Mouse (Mus musculus): Measurements from ENCODE around the gene Sncg.

- TF ChIP-seq CTCF (IDR thresholded peaks at IDR 0.05; ENCODE audit: borderline replicate concordance, insufficient read depth, low read length), result no peak
- no peak for TF ChIP-seq POLR2A (IDR thresholded peaks at IDR 0.05; ENCODE audit: low read depth, low read length)
Measured at GRCm38 (mm10) chr14:34412164-34412896, 37.7 kb upstream of the Sncg start.

Measured in embryonic fibroblast, embryonic 13.5 days (primary cell).